Mouse (Mus musculus): ENCODE measurements around the gene Gm21294.
A peak's percentile ranks its signal among the peaks of the same experiment; 100 is the strongest.
"Not testable (repeated sequence)": the region's sequence is repeated elsewhere in the genome, so short reads cannot be mapped to it uniquely, and the experiment has no call there.

The Gm21294 gene

GRCm38 (mm10) chrY:89052506-89052905 lies at the start of gene Gm21294:
Gene Gm21294, plus strand, starts transcription at chrY:89052806.
- DNase-seq (ENCODE audit: low spot score in 2 of 2), result not testable (repeated sequence)

DNA sequence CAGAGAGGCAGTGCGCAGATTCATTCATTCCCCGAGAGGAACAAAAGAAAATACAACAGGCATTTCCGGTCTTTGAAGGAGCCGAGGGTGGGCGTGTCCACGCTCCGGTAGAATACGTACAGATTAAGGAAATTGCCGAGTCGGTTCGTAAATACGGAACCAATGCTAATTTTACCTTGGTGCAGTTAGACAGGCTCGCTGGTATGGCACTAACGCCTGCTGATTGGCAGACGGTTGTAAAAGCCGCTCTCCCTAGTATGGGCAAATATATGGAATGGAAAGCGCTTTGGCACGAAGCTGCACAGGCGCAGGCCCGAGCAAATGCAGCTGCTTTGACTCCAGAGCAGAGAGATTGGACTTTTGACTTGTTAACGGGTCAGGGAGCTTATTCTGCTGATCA lies 73.6 kb downstream of the Gm21294 start:
- peak; percentile 11 for DNase-seq (ENCODE audit: low spot score in 2 of 2)
